Mouse (Mus musculus): ENCODE results near the gene Xlr3b.
"Not testable (repeated sequence)": the region's sequence is repeated elsewhere in the genome, so short reads cannot be mapped to it uniquely, and the experiment has no call there.

Gene Xlr3b

GRCm38 (mm10) chrX:73191934-73192333 is at the start of gene Xlr3b:
Gene Xlr3b, plus strand, starts transcription at chrX:73192207.
- DNase-seq = not testable (repeated sequence)

- not testable (repeated sequence) for DNase-seq
These were observed 48.8 kb upstream of the Xlr3b start for GRCm38 (mm10) chrX:73143218-73143618.

GRCm38 (mm10) chrX:73148496-73148895 is 43.5 kb upstream of the Xlr3b start, which contains the start of gene Xlr5b:
Gene Xlr5b, plus strand, starts transcription at chrX:73148796.
- not testable (repeated sequence) for DNase-seq

- DNase-seq = not testable (repeated sequence)
These were observed 42.7 kb upstream of the Xlr3b start, which contains the start of gene DXBay18 for GRCm38 (mm10) chrX:73149350-73149749. Gene DXBay18, minus strand, starts transcription at chrX:73149450.

- not testable (repeated sequence) for DNase-seq
These were observed 15.1 kb upstream of the Xlr3b start, which contains the start of gene Spin2d for GRCm38 (mm10) chrX:73176889-73177288. Gene Spin2d, minus strand, starts transcription at chrX:73176989.

- not testable (repeated sequence) for DNase-seq
These were observed 22.0 kb downstream of the Xlr3b start, which contains the start of gene Xlr4b for GRCm38 (mm10) chrX:73213819-73214564. Gene Xlr4b, plus strand, starts transcription at chrX:73214333.

GRCm38 (mm10) chrX:73225365-73225764 is 33.4 kb downstream of the Xlr3b start:
- DNase-seq = no peak

GRCm38 (mm10) chrX:73227914-73228605 is 36.1 kb downstream of the Xlr3b start, which contains the start of gene F8a:
Gene F8a, plus strand, starts transcription at chrX:73228291.
- DNase-seq = peak; percentile 73

- peak; percentile 51 for DNase-seq
These were observed 36.7 kb downstream of the Xlr3b start for GRCm38 (mm10) chrX:73228606-73229214.

GRCm38 (mm10) chrX:73229288-73229687 is 37.3 kb downstream of the Xlr3b start:
- no peak for DNase-seq

GRCm38 (mm10) chrX:73242821-73243325 is 50.9 kb downstream of the Xlr3b start, which contains the start of gene Xlr4c:
Gene Xlr4c, minus strand, starts transcription at chrX:73243130.
- DNase-seq = not testable (repeated sequence)

All from cerebellum, adult 8-10 months (tissue).